Mouse (Mus musculus) cerebellum, postnatal 10 days (tissue): ENCODE results near the gene Gstm1.
"Not testable (repeated sequence)": the region's sequence is repeated elsewhere in the genome, so short reads cannot be mapped to it uniquely, and the experiment has no call there.

Experiments
- DNase-seq, 2 experiments: peaks; one replicate each; pipeline ENCODE4 v3.0.0; 2021; ENCODE audit warnings: mixed read lengths in 2 of 2

Gstm1 gene

DNA sequence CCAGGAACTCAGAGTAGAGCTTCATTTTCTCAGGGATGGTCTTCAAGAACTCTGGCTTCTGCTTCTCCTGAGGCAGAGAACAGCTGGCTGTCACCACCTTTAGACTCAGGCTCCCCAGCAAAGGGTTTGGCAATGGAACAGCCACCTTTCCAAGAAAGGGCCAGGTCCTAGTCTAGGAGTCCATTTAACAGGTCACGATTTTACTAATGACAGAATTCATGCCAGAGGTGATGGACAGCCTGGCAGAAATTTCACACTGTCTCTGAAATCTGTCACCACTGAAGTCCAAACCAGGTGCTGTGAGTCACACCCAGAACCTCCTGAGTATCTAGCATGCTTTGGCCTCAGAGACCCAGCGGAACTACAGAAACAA, 2.8 kb downstream of the Gstm1 start:
- no peak for DNase-seq

DNA sequence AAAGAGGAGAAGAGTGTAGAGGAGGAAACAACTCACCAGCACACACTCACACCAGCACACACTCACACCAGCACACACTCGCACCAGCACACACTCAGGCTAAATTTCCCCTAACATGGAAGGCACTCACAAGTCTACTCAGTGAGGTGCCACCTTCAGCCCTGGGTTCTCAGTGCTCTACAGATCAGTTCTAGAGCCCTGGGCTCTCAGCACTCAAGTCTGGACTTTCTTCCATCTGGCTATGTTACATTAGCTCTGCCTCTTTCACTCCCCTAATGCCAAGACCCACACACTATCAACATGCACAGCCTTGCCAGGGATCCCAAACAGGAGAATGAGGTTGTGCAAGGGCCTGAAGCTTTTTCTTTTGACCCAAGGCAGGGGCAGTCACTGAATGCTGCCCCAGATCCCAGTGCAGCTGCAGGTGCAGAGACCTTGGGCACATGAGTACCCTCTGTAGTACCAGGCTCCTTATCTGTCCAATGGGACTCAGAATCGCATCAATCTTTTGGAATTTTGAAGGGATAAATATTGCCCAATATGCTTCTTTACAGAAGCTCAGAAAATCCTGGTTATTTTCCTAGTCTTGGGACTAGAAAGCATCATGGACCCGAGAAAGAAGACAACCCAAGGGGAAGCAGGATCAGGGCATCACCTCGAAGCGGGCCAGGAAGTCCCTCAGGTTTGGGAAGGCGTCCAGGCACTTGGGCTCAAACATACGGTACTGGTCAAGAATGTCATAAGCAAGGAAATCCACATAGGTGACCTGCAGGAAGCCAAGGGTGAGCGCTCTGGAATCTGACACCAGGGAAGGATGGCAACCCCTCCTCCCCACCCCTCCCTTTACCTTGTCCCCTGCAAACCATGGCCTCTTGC, 3.4 kb downstream of the Gstm1 start:
- no peak for DNase-seq

DNA sequence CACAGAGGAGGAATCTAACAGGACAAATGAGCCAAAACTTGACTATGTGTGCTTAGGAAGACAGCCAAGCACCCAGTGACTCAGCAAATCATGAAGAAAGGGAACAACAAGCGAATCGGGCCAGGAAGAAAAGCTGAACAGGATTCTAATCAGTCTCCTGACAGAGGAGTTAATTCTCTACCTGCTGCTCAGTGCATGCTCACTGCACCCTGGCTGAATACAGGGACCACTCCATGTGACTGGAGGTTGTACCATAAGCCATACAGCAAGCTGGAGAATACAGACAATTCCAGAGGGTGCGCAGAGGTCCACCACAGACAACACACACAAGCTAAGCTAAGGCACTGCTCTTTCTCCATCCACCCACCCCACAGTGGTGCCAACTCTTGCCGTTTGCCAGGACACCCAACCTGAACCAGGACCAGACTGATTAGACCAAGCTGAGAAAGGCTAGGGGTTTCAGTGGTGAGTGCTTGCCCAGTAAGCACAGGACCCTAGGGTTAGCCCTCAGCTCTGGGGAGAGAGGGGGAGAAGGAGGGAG, 4.4 kb downstream of the Gstm1 start:
- no peak for DNase-seq

DNA sequence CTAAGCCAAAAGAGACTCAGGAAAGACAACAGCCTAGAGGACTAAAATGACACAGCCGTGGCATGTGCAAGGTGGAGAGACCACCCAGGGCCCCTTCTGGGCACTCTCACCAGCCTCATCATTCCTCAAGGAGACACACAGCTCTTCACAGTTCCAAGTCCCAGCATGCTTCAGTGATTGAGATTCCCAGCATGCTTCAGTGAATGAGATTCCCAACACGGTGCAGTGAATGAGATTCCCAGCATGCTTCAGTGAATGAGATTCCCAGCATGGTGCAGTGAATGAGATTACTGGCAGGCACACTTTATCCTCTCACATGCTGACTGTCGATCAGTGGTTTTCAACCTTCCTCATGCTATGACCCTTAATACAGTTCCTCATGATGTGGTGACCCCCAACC, 6.2 kb downstream of the Gstm1 start:
- DNase-seq = peak; percentile 25 to 41

DNA sequence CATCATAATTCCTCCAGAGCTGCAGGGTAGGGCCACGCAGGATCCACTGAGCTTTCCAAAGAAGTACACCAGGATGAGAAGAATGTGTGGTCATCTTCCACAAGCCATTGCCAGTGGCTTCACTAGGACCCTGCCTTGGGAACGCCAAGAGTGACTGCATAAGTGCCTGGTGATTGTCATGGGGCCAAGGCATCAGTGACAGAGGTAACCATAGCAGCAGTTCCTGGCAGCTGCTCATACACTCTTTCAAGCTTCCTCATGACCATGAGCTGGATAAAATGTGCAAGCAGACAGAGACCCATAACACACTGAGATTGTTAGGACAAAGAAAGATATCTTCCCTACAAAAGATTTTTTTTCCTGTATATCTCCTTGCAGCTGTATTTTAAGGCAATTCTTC, 7.5 kb downstream of the Gstm1 start:
- DNase-seq = peak; percentile 73 to 75

DNA sequence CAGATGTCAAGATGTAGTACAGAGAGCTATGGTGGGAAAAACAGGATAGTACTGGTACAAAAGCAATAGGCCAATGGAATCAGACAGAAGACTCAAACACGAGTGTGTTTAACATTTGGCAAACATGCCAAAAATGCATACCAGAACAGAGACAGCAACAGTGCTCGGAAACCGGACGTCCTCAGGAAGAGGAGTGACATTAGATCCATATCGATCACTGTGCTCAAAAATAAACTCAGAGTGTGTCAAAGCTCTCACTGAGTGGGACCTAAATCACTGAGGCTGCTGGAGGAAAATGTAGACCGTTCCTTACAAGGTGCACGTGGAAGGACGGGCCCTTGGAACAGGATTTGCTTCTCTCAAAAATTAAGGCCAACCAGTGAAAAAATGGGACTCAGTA, 15.8 kb downstream of the Gstm1 start:
- DNase-seq = no peak

DNA sequence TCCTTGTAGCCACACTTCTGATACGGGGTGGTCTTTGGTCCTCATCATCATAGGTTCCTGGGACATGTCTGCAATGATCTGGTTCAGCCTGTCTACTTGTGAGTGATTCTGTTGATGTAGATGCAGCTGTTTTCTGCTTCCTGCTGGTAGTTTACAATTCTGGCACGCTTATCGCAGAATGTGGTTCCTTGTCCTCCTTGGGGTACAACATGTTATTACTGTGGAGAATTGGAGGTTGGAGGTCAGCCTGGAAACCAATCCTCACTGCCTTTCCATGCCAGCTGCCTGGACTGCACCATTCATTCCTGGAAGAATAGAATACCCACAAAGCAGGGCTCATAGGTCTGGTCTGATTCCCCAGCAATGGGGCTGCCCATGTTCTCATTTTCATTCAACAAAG, 18.3 kb downstream of the Gstm1 start:
- DNase-seq = no peak

DNA sequence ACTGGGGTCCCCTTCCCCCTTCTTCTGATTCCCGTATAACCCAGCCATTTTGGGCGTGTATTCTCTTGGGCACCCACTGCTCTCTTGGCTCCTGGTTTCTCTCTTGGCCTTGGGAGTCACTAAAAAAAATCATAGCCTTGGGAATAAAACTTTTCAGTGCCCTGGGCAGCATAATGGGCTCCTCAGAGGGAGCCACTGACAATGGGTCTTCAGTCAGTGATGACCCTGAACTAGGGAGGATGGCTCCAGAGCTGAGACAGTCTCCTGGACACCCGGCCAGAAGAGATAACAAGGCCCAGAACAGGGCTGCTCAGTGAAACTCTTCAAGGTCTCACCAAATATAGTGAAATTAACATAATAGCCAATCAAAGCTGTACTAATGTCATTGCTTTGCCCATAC, 19.2 kb downstream of the Gstm1 start:
- DNase-seq = no peak

DNA sequence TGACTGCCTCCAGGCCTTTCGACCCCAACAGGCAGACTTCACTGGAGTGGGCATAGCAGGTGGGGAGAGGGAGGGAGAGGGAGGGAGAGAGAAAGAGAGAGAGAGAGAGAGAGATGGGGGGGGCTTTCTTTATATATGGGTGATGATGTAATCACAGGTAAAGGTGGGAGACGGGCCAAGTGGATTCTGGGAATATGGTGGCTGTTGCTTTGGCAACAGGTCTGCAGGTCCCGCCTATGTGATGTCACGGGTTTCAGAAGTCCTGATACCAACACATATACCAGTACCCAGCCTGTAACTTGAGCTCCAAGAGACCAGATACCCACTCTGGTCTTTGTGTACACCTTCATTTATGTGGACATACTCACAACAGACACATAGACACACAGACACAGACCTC, 21.2 kb downstream of the Gstm1 start:
- no peak for DNase-seq

DNA sequence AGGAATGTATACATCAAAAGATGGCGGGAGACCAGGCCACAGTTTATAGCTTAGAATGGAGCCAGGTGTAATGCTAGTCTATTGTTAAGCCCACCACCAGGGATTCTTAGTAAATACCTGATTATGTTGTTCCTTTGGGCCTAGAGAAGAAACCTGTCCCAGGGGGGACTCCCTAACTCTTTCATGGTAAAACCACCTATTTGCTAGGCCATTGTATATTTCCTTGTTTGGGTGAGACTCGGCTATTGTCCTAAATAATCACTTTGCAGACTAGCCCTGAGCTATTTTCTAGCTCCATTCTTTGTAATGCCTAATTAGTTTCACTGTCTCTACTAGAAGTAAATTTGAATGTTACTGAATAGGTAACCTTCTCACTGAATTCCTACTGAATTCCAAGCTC, 21.8 kb downstream of the Gstm1 start:
- not testable (repeated sequence) for DNase-seq

DNA sequence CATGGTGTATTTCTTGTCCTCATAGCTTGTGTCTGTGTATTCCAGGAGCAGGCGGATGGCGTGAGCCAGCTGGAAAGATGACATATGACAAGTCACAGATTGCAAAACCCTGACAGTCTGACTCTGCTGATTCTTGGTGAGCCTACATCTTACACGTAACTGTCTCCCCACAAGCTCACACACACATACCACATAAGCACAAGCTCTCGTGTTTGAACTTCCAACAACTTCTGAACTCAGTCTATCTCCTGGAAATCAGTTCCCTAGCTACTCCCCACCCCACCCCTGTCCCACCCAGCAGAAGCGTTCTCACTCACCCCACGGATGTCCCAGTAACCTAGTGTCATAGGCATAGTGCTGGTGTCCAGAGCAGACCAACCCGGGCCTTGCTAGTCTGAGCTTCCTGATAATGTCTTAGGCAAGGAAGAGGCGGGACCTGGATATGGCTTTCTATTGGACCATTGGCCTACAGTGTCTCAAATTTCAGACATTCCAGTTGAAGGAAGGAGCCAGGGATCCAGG, 31.7 kb downstream of the Gstm1 start, which contains the start of gene Gstm2:
TSS of gene Gstm2 (minus strand) at position 413 of the 522 bp plus-strand sequence.
- DNase-seq = no peak

DNA sequence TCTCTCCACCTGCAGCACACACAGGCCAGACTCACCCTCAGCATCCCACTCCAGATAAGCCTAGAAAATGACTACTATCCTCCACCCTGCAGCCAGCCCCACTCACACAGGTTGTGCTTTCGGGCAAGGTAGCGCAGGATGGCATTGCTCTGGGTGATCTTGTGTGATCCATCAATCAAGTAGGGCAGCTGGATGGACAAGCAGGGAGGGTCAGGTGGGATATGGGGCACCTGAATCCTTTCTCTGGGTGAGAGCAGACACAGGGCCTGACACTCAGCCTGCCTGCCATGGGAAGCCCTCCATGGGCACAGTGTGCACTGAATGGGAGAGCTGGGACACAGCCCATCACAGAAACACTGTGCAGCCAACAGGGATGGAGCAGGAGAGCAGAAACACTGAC, 32.6 kb downstream of the Gstm1 start:
- DNase-seq = not testable (repeated sequence)

DNA sequence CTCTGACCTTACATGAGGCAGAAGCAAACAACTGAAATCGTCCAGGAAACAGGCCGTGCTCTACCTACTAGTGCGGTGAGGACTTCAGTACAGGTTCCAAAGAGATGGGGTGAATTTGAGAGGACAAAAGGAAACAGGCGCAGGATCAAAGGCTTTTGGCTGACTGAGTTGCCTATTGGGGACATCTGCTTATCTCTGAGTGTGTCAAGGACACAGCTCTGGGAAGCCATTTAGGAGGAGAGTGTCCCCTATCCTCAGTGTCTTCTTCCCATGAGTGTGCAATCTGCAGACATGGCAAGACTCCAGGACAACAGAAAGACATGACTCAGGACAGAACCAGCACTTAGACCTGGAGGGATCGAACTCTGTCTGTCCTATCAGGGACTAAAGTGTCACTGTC, 33.3 kb downstream of the Gstm1 start:
- DNase-seq = no peak

DNA sequence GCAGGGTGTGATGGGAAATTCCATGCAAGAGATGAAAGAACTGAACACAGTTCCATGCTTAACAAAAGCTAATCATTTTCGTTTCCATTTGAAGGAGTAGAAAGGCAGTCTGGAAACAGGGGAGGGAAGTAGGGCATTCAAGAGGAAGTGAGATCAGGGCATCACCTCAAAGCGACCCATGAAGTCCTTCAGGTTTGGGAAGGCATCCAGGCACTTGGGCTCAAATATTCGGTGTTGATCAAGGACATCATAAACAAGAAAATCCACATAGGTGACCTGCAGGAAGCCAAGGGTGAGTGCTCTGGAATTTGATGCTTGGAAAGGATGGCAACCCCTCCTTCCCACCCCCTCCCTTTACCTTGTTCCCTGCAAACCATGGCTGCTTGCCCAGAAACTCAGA, 34.0 kb downstream of the Gstm1 start:
- no peak for DNase-seq

DNA sequence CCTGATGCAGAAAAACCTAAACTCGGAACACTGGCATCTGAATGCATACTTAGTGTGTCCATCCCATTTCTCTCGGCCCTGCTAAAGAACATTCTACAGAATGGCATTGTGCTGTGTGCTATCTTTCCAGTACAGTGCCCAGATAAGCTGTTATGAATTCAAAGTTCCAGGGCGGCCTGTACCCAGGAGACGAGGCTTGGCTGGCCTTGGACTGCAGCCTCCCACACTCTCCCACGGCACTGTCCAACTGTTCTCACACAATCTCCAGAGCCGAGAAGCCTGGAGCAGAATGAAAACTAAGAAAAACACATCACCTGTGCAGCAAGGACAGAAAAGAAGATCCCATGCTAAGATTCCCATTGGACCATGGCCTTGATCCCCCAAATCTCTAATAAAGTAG, 35.0 kb downstream of the Gstm1 start:
- no peak for DNase-seq

DNA sequence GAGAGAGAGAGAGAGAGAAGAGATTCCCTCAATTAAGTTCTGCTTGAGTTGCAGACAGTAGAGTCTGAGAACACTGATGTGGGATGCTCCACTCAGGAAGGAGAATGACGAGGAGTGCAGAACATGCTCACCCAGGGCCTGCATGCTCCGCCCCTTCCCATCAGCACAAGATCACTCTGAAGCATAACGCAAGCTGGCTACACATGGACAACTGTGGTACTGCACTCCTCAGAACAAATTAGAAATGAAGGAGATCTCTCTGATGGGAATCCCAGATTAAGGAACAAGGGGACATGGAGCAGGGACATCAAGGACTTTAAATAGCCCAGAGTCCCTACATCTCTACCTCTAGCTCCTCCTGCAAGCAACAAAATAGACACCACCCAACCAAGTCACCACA, 36.5 kb downstream of the Gstm1 start:
- DNase-seq = no peak

DNA sequence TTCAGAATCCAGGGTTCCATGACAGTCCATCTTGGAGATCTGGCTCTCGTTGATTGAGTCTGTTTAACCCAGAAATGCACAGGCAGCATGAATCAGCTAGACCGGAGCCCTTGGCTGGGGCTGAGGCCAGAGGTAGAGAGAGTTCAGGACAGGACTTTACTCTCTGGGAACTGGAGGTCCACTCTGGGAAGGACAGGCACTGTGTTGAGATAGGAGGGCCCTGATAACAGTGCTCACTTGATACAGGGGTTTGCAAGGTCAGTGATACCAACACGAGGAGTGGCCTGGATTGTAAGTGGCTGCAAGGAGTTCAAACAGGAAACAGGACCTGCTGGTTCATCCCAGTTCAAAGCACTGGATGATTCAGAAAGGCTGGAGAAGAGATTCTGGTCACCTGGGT, 40.1 kb downstream of the Gstm1 start:
- no peak for DNase-seq

DNA sequence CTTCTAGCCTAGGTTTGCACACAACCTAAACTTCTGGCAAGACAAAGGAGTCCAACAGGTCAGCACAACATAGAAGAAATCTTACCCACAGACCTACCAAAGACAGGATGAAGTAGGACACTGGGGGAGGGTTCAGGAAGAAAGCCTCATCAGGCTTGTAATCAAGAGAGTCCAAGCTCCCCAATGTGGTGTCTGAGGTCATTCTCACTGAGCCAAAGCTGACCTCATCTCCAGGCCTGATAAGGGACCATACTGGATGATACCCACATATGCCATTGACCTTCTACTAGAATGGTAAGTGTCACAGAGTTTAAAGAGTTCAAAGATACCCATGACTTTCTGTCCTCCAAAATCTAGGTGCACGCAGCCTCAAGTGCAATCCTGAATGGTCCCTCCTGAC, 43.5 kb downstream of the Gstm1 start:
- no peak for DNase-seq

DNA sequence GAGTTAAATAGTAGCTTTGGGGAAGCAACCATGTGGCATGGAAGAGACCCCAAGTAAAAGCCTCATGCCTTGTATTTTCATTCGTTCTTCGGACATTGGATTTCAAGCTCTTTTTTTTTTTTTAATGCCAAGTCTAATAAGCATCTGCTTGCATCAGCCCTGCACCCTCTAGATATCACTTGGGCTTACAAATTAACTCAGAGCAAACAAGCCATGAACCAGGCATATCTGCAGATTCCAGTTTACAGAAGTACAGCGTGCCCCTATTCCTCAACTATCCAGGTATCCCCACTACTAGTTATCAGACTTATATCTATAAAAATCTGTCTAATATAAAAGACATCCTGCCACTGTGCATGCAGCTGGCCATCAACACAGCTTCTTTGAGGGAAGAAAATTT, 45.7 kb downstream of the Gstm1 start:
- DNase-seq = no peak

DNA sequence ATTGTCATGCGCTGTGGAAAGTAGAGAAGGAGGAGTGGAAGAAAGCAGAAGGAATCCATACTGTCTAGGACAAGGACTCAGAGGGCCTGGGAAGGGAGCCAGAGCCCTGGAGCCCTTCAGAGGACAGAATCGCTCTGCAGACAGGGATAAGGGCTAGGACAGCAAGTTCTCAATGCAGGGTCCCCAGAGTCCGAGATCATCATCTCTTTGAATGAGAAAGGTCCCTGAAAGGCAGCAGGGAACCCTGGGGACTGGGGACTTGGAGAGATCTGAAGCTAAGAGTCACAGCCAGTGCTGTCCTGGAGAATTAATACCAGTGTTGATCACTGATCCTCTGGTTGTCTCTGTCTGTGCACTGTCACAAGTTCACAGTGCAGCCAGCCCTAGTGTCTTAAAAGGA, 46.7 kb downstream of the Gstm1 start:
- not testable (repeated sequence) for DNase-seq

DNA sequence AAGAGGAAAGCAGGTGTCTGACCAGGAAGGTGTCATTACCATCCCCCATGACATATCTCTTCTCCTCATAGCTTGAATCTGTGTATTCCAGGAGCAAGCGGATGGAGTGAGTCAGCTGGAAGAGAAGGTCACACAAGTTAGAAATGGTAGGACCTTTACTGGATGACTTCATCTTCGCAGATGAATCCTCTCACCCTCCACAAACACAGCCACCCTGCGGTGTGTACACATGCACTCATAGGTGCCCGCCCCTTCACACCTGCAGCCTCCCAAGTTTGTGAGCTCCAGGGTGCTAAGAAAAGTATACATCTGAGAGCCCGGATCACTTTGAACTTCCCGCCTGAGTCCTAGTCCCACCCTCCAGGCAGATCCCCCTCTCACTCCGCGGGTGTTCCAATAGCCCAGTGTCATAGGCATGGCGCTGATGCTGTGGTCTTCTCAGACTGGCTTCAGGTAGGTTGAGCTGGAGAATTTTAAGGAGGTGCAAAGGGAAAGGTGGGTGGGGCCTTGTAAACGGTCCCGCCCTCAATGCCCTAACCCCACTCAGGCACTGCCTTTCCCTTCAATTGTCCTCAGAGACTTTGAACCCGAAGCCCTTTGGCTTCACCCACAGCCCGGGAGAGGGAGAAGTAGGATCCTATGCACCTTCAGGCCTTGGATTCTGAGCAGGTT, 48.9 kb downstream of the Gstm1 start, which contains the start of gene Gstm3:
TSS of gene Gstm3 (minus strand) at position 560 of the 672 bp plus-strand sequence.
- DNase-seq = no peak

DNA sequence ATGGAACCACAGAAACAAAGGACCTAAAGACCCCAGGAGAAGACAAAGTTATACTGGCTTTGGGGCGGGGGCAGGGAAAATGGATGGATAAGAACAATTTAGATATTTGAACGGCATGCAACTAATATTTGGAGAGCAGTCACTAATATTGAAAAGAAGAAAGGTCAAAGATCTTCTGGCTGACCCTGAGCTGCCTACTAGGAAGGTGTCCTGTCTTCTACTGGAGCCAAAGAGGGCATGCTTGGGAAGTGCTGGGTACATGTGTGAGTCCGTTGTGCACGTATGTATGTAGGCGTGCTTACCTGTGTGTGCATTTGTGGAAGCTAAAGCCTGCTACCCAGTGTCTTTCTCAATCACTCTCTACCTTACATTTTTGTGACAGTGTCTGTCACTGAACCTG, 51.1 kb downstream of the Gstm1 start:
- no peak for DNase-seq

DNA sequence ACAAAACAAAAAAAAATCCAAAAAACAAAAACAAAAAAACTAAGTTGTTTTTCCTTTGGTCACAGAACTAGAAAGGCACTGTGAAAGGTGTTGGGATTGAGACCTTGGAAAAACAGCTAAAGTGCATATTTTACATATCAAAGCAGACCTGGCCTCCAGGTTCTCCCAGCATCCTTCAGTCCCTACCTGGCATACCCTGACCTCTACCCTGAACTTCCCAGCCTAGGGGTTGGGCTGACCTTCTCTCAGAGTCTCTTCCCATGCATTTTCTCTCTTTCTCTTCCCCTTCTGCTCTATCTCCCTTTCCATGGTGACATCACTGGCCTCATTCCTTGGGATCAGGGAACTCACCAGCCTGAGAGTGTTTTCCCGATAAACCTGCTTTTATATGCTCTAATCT, 52.2 kb downstream of the Gstm1 start:
- no peak for DNase-seq
